Mouse (Mus musculus): ENCODE data around the gene Polr2j.
"Not testable (repeated sequence)": the region's sequence is repeated elsewhere in the genome, so short reads cannot be mapped to it uniquely, and the experiment has no call there.

DNA sequence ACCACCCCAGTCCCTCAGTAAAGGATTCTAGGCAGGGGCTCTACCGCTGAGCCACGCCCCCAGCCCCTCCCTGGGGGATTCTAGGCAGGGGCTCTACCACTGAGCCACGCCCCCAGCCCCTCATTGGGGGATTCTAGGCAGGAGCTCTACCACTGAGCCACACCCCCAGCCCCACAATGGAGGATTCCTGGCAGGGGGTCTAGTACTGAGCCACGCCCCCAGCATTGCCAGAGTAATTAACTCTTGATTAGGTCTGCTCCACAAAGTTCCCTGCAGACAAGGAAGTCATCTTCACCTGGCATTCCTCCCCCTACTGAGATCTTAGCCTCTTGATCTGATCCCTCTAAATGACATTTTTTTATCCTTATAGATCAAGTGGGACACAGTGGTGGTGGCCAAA, 2.9 kb upstream of the Polr2j start:
- not testable (repeated sequence) for TF ChIP-seq CTCF (IDR thresholded peaks at IDR 0.05; ENCODE audit: low read depth); EP300 (optimal IDR thresholded peaks at IDR 0.05)
